Mouse (Mus musculus): ENCODE results near the gene Vwa8.

DNA sequence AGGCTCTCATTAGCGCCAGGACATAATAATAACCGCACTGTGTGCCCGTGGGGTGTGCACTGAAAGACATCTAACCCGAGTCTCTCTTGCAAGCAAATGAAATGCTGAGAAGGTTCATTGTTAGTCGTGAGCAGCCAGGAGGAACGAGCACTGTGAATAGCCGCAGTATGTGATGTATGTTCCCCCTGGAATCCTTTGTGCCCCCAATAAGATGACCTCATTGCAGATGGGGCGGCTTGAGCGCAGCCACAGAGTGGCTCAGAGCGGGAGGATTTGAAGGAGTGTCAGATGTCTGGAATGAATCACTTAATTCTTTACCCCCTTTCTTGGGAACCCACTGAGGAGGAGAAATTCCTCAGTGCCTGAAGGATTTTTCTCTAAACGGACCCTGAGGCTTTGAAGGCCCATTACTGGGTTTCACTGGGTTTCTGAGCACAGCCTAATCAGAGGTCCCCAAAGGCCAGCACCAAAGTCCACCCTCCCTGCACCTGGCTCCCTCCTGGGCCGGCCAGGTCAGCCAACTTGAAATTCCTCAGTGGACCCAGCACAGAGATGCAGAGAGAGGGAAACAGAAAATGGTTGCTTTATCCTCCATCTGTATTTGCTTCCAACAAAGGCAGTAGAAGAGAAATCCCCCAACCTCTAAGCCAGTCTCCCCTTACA is 354.8 kb downstream of the Vwa8 start:
- TF ChIP-seq CTCF (conservative IDR thresholded peaks at IDR 0.05; ENCODE audit: low read length), result no peak
- TF ChIP-seq NANOG (IDR thresholded peaks at IDR 0.05; ENCODE audit: borderline replicate concordance, low read length), result no peak
- TF ChIP-seq POU5F1 (IDR thresholded peaks at IDR 0.05; ENCODE audit: borderline replicate concordance, low read length), result no peak
